Mouse (Mus musculus) testis, adult 2 months (tissue): Measurements from ENCODE around the gene Nipal3.

Source experiments
- CTCF ChIP-seq: fragments of 200-500 bp; IDR thresholded peaks from 2 replicates; pipeline ENCODE4 v1.5.1; 2012; ENCODE audit warnings: low read depth, mild to moderate bottlenecking, inconsistent platforms, low read length, moderate library complexity; ENCODE audit not compliant: control insufficient read depth, insufficient read depth, insufficient replicate concordance
- POLR2A ChIP-seq: fragments of 200-500 bp; IDR thresholded peaks from 2 replicates; pipeline ENCODE4 v1.6.1; 2012; ENCODE audit warnings: low read depth, mild to moderate bottlenecking, inconsistent platforms, low read length, moderate library complexity; ENCODE audit not compliant: control insufficient read depth

DNA sequence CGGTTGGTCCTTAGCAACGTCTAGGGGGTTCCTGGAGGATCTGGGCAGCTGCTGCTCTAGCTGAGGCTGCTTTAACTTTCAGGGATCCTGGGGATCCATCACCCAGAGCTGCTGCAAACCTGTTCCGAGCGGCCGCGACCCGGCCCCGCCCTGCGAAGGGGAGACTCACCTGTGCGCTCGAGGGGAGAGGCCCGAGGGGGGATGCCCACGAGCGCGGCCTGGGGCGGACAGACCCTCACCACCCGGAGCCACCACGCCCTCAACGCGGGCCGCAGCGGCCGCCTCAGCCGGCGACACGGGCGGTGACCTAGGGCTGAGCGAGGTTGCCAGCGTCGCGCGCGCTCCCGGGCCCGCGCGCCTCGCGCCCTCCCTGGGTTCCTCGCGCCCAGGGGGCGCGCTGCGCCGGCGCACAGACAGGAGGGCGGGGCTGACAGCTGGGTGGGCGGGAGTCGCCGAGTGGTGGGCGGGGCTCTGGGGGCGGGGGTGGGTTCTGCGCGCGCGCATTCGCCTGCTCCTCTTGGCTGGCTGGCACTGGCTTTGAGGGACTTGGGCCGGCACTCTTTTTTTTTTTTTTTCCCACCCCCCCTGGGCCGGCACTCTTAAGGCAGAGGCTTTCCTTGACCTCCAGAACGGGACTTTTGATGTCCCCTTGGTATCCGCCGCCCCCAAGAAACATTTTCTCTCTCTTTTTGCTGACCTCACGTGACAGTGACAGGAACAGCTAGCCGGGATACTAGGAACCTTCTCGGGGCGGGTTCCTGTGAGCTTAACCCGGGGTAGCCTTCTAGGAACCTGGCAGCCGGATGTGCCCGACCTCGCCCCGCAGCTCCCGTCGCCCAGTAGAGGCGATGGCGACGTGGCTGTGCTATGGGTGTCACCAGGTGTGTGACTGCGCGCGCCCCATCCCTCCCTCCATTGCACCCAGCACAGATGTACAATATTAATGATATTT lies 61.1 kb downstream of the Nipal3 start, which contains the start of gene Rcan3:
- TF ChIP-seq CTCF, result no peak
- 0 out of 2 replicates have a peak, but pooled peaks have one; percentile 15 for TF ChIP-seq POLR2A
